Mouse (Mus musculus): Measurements from ENCODE around the gene Pym1.

Gene Pym1

GRCm38 (mm10) chr10:128745946-128746613, 1.6 kb upstream of the Pym1 start:
- peak; percentile 87 for DNase-seq

GRCm38 (mm10) chr10:128746972-128747645, 580 bp upstream of the Pym1 start:
- DNase-seq, result no peak

GRCm38 (mm10) chr10:128748252-128748864, 669 bp downstream of the Pym1 start:
- DNase-seq, result peak; percentile 85

GRCm38 (mm10) chr10:128772895-128773294, 25.2 kb downstream of the Pym1 start:
- no peak for DNase-seq

GRCm38 (mm10) chr10:128773685-128774084, 26.0 kb downstream of the Pym1 start:
- DNase-seq, result no peak

- no peak for DNase-seq
Observed at GRCm38 (mm10) chr10:128778441-128778840, 30.8 kb downstream of the Pym1 start.

- no peak for DNase-seq
Observed at GRCm38 (mm10) chr10:128779011-128779795, 31.5 kb downstream of the Pym1 start.

- DNase-seq, result no peak
Observed at GRCm38 (mm10) chr10:128780200-128780599, 32.5 kb downstream of the Pym1 start.

- DNase-seq, result no peak
Observed at GRCm38 (mm10) chr10:128790398-128791124, 42.9 kb downstream of the Pym1 start, which contains the start of gene Mmp19. Gene Mmp19, plus strand, starts transcription at chr10:128790910.

GRCm38 (mm10) chr10:128792041-128792440, 44.4 kb downstream of the Pym1 start:
- no peak for DNase-seq

- no peak for DNase-seq
Observed at GRCm38 (mm10) chr10:128793258-128793657, 45.6 kb downstream of the Pym1 start.

- DNase-seq, result no peak
Observed at GRCm38 (mm10) chr10:128794391-128794790, 46.7 kb downstream of the Pym1 start.

GRCm38 (mm10) chr10:128795581-128795980, 47.9 kb downstream of the Pym1 start:
- no peak for DNase-seq

- no peak for DNase-seq
Observed at GRCm38 (mm10) chr10:128798676-128799075, 51.0 kb downstream of the Pym1 start.

GRCm38 (mm10) chr10:128801981-128802495, 54.3 kb downstream of the Pym1 start:
- no peak for DNase-seq

GRCm38 (mm10) chr10:128802956-128803355, 55.3 kb downstream of the Pym1 start:
- no peak for DNase-seq

- no peak for DNase-seq
Observed at GRCm38 (mm10) chr10:128803361-128803760, 55.7 kb downstream of the Pym1 start.

- DNase-seq, result no peak
Observed at GRCm38 (mm10) chr10:128803771-128804270, 56.1 kb downstream of the Pym1 start, which contains the start of gene Dnajc14. Gene Dnajc14, plus strand, starts transcription at chr10:128804062.

- peak; percentile 70 for DNase-seq
Observed at GRCm38 (mm10) chr10:128804271-128805091, 56.8 kb downstream of the Pym1 start, which contains the start of gene Tmem198b. Gene Tmem198b, minus strand, starts transcription at chr10:128804370.

GRCm38 (mm10) chr10:128805092-128806000, 57.7 kb downstream of the Pym1 start:
- peak; percentile 96 for DNase-seq
